Mouse (Mus musculus): ENCODE data around the gene Zfp668. TPM values are rescaled to one million over a fixed set of nuclear protein-coding genes. Genes with fewer than 3 reads are reported as not detected.

The Zfp668 gene
- total RNA-seq, 4 experiments from 2014 or later: 22.7 to 25.3 (median 23.3) TPM

Other genes starting within 250 kb of the Zfp668 start
- 10 to 100 TPM; 31.4 to 49.5 (median 43.6) TPM for gene Bcl7c, start 167.9 kb downstream of the Zfp668 start, total RNA-seq (2022)
- 1 to 10 TPM; 3.1 to 6.9 (median 4.2) TPM for gene Ctf1, start 164.1 kb downstream of the Zfp668 start, total RNA-seq (2022)
- gene Ctf2, start 144.7 kb downstream of the Zfp668 start, total RNA-seq (2022): not detected
- 10 to 100 TPM; 59.3 to 68.5 (median 63.5) TPM for gene Fbxl19, start 132.3 kb downstream of the Zfp668 start, total RNA-seq (2022)
- gene Orai3, start 107.0 kb downstream of the Zfp668 start, total RNA-seq (2022): 10 to 100 TPM; 18.0 to 22.2 (median 19.5) TPM
- 10 to 100 TPM; 44.7 to 48.4 (median 46.9) TPM for gene Setd1a, start 100.2 kb downstream of the Zfp668 start, total RNA-seq (2022)
- gene Gm49388, start 91.2 kb downstream of the Zfp668 start, total RNA-seq (2022): 1 to 10 TPM; 3.9 to 6.2 (median 4.6) TPM
- 1 to 10 TPM; 4.2 to 9.7 (median 4.6) TPM for gene Hsd3b7, start 76.2 kb downstream of the Zfp668 start, total RNA-seq (2022)
- 10 to 100 TPM; 62.3 to 96.9 (median 71.2) TPM for gene Stx4a, start 52.5 kb downstream of the Zfp668 start, total RNA-seq (2022)
- 100 to 1,000 TPM; 444 to 479 (median 451) TPM for gene Stx1b, start 52.3 kb downstream of the Zfp668 start, total RNA-seq (2022)
- 10 to 100 TPM; 29.9 to 32.8 (median 31.2) TPM for gene Zfp646, start 607 bp downstream of the Zfp668 start, total RNA-seq (2022)
- 1 to 10 TPM in 3 of 4 experiments, under 1 TPM in 1; 0.78 to 2.1 (median 1.4) TPM for gene Prss53, start 14.1 kb upstream of the Zfp668 start, total RNA-seq (2022)
- gene Gm21974, start 18.6 kb upstream of the Zfp668 start, total RNA-seq (2022): not detected
- 10 to 100 TPM; 18.5 to 31.2 (median 25.2) TPM for gene Vkorc1, start 18.8 kb upstream of the Zfp668 start, total RNA-seq (2022)
- 10 to 100 TPM; 39.4 to 47.5 (median 44.3) TPM for gene Bckdk, start 27.3 kb upstream of the Zfp668 start, total RNA-seq (2022)
- 10 to 100 TPM; 25.3 to 33.8 (median 27.6) TPM for gene Kat8, start 35.7 kb upstream of the Zfp668 start, total RNA-seq (2022)
- under 1 TPM in 2 of 4 experiments, not detected in 2; 0.33 to 0.82 TPM for gene Prss8, start 53.3 kb upstream of the Zfp668 start, total RNA-seq (2022)
- 1 to 10 TPM; 6.2 to 9.2 (median 8.0) TPM for gene Prss36, start 69.9 kb upstream of the Zfp668 start, total RNA-seq (2022)
- 100 to 1,000 TPM; 329 to 369 (median 354) TPM for gene Fus, start 90.6 kb upstream of the Zfp668 start, total RNA-seq (2022)
- 10 to 100 TPM in 1 of 4 experiments, 1 to 10 TPM in 3; 2.6 to 11.7 (median 5.2) TPM for gene Pycard, start 117.0 kb upstream of the Zfp668 start, total RNA-seq (2022)
- 1 to 10 TPM in 3 of 4 experiments, under 1 TPM in 1; 0.96 to 1.5 (median 1.4) TPM for gene Trim72, start 127.1 kb upstream of the Zfp668 start, total RNA-seq (2022)
- 10 to 100 TPM; 11.2 to 21.7 (median 15.7) TPM for gene Itgam, start 185.8 kb upstream of the Zfp668 start, total RNA-seq (2022)
- gene Gm49368, start 185.9 kb upstream of the Zfp668 start, total RNA-seq (2022): under 1 TPM in 2 of 4 experiments, not detected in 2; 0.14 to 0.18 TPM

Measured in left cerebral cortex, adult 8-10 months (tissue).